Mouse (Mus musculus) olfactory bulb, adult 2 months (tissue): Measurements from ENCODE around the gene Eed.

ENCODE experiments used
- CTCF ChIP-seq: fragments of 200-500 bp; IDR thresholded peaks from 2 replicates; pipeline ENCODE4 v1.5.1; 2012; ENCODE audit warnings: low read depth, mild to moderate bottlenecking, low read length, moderate library complexity; ENCODE audit not compliant: insufficient read depth
- POLR2A ChIP-seq: fragments of 200-500 bp; IDR thresholded peaks from 2 replicates; pipeline ENCODE4 v1.6.1; 2012; ENCODE audit warnings: mild to moderate bottlenecking, low read depth, low read length, moderate library complexity; ENCODE audit not compliant: insufficient read depth

GRCm38 (mm10) chr7:89913432-89914158 is 67.2 kb downstream of the Eed start:
- TF ChIP-seq POLR2A (no peak), CTCF (no peak)
